Comparison of ENCODE assay signal across 20 mouse cellular contexts in the genomic region with DNA sequence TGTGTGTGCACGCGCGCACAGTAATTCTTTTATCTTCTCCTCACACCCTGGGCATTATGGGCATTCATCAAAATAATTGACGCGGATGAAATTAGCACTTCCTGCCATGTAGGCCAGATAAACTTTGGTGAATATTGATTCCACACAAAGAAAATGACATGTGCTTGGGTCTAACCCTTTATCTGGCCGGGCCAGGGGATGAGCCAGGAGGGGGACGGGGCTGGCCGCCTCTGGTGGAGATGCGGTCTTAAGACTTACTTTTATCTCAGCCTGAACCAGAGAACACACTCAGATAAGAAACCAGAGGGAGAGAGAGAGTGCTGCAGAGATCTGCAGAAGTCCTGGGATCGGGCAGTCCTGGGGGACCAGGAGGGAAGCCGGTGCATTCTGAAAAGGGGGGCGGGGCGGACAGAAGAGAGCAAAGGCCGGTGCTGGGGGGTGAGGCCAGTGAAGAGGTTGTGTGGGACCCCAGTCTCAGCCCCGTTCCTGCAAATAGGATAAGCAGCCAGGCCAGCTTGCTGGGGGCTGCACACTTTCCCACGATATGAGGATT.
DNase-seq lines count a peak whose midpoint lies in the region; ATAC-seq and TF ChIP-seq lines count a peak whose summit lies in the region.
"Had no signal": no experiment of that assay in that cellular context is flagged by ENCODE, and none has a peak within 500 bp of the region (broad histone marks: within the 10 kb centered on the region; RNA-seq: fewer than 3 reads in every experiment).

No protein-coding gene starts in this region.

- TF ChIP-seq EP300 in MEL (IDR thresholded peaks at IDR 0.05; ENCODE audit: low read depth in 1 of 2, low read length in 2 of 2) = no peak

- no peaks in the 10 kb centered on the region for H3K79me2 ChIP-seq in MEL (ENCODE audit: control insufficient read depth, insufficient read depth, low read length, poor library complexity)

- peak; percentile 3 for DNase-seq in MEL (ENCODE audit: low read depth, low spot score)
- DNase-seq in limb, embryonic 10.5 days (ENCODE audit: low spot score) = no peak
- no peak for DNase-seq in lung, postnatal 10 days
- DNase-seq in gastrocnemius, adult 2 months = no peak
- DNase-seq: adrenal gland, postnatal 36 days; cerebellum, adult 11 months; cerebellum, postnatal 10 days; kidney, adult 11 months; kidney, postnatal 36 days; lung, adult 2 months had no signal

- TF ChIP-seq RAD21 in MEL (IDR thresholded peaks at IDR 0.05; ENCODE audit: low read depth, low read length) = no peak

- peaks cover 13% of the 10 kb centered on the region for H3K4me1 ChIP-seq in hindbrain, embryonic 12.5 days
- H3K4me1 ChIP-seq in hindbrain, embryonic 16.5 days (ENCODE audit: control insufficient read depth, insufficient read depth, low read depth, low read length) = peaks cover 7% of the 10 kb centered on the region
- no peaks in the 10 kb centered on the region for H3K4me1 ChIP-seq in MEL (ENCODE audit: control insufficient read depth in 1 of 2, insufficient read depth in 2 of 2, low read length in 2 of 2)
- peaks cover 24% of the 10 kb centered on the region for H3K4me1 ChIP-seq in midbrain, embryonic 13.5 days (replicated peaks)
- peaks cover 9% of the 10 kb centered on the region for H3K4me1 ChIP-seq in limb, embryonic 10.5 days
- H3K4me1 ChIP-seq: limb, embryonic 15.5 days had no signal

- no peak for TF ChIP-seq POLR2A in MEL (IDR thresholded peaks at IDR 0.05; ENCODE audit: control insufficient read depth in 1 of 2, insufficient read depth in 1 of 2, low read depth in 1 of 2, low read length in 2 of 2, poor library complexity in 1 of 2)

- H3K9me3 ChIP-seq in hindbrain, embryonic 12.5 days (replicated peaks) = 0 out of 2 replicates have a peak, but pooled peaks cover 2% of the 10 kb centered on the region
- H3K9me3 ChIP-seq in hindbrain, embryonic 16.5 days (ENCODE audit: control insufficient read depth, low read length) = peaks cover 7% of the 10 kb centered on the region
- H3K9me3 ChIP-seq in MEL (replicated peaks; ENCODE audit: insufficient read depth, low read length) = no peaks in the 10 kb centered on the region
- 0 out of 2 replicates have a peak, but pooled peaks cover 3% of the 10 kb centered on the region for H3K9me3 ChIP-seq in midbrain, embryonic 13.5 days
- H3K9me3 ChIP-seq in limb, embryonic 10.5 days (replicated peaks) = no peaks in the 10 kb centered on the region
- H3K9me3 ChIP-seq: kidney, embryonic 15.5 days; limb, embryonic 15.5 days had no signal

- H3K4me2 ChIP-seq in hindbrain, embryonic 12.5 days (replicated peaks) = no peak overlapping the region
- H3K4me2 ChIP-seq in hindbrain, embryonic 16.5 days (ENCODE audit: low read length) = no peak overlapping the region
- H3K4me2 ChIP-seq in midbrain, embryonic 13.5 days (replicated peaks) = no peak overlapping the region
- H3K4me2 ChIP-seq: embryonic facial prominence, embryonic 12.5 days; kidney, embryonic 15.5 days; limb, embryonic 15.5 days; neural tube, embryonic 13.5 days had no signal

- H3K9ac ChIP-seq in hindbrain, embryonic 12.5 days = peak overlapping the region; percentile 14; the same call in 1 of the 2 replicates
- no peak overlapping the region for H3K9ac ChIP-seq in hindbrain, embryonic 16.5 days (ENCODE audit: low read depth, low read length)
- no peak overlapping the region for H3K9ac ChIP-seq in MEL (ENCODE audit: control insufficient read depth, low read depth, low read length, poor library complexity, severe bottlenecking)
- H3K9ac ChIP-seq in midbrain, embryonic 13.5 days (replicated peaks) = 0 out of 2 replicates have a peak overlapping the region, but pooled peaks have one; percentile 28
- H3K9ac ChIP-seq: embryonic facial prominence, embryonic 12.5 days; kidney, embryonic 15.5 days; limb, embryonic 15.5 days; neural tube, embryonic 13.5 days had no signal

- H3K27ac ChIP-seq in hindbrain, embryonic 12.5 days = peak overlapping the region; percentile 32
- no peak overlapping the region for H3K27ac ChIP-seq in hindbrain, embryonic 16.5 days (ENCODE audit: low read depth, low read length)
- no peak overlapping the region for H3K27ac ChIP-seq in MEL (ENCODE audit: control insufficient read depth, low read depth, low read length)
- peak overlapping the region; percentile 70 for H3K27ac ChIP-seq in midbrain, embryonic 13.5 days
- H3K27ac ChIP-seq in limb, embryonic 10.5 days = no peak overlapping the region
- no peak overlapping the region for H3K27ac ChIP-seq in gastrocnemius, adult 2 months
- H3K27ac ChIP-seq: embryonic facial prominence, embryonic 12.5 days; kidney, embryonic 15.5 days; limb, embryonic 15.5 days; neural tube, embryonic 13.5 days had no signal

- no peak overlapping the region for H3K4me3 ChIP-seq in hindbrain, embryonic 12.5 days
- H3K4me3 ChIP-seq in hindbrain, embryonic 16.5 days (ENCODE audit: low read length) = no peak overlapping the region
- H3K4me3 ChIP-seq in MEL (ENCODE audit: control insufficient read depth in 1 of 2, insufficient read depth in 1 of 2, low read depth in 2 of 2, low read length in 2 of 2) = no peak overlapping the region
- H3K4me3 ChIP-seq in midbrain, embryonic 13.5 days (replicated peaks) = no peak overlapping the region
- H3K4me3 ChIP-seq in limb, embryonic 10.5 days = no peak overlapping the region
- H3K4me3 ChIP-seq in gastrocnemius, adult 2 months = no peak overlapping the region
- H3K4me3 ChIP-seq: embryonic facial prominence, embryonic 12.5 days; kidney, embryonic 15.5 days; limb, embryonic 15.5 days; megakaryocyte, embryonic 14.5 days; neural tube, embryonic 13.5 days had no signal

- ATAC-seq in hindbrain, embryonic 12.5 days (ENCODE audit: low FRiP score) = no peak
- no peak for ATAC-seq in hindbrain, embryonic 16.5 days
- 0 out of 2 replicates have a peak, but pooled peaks have one; percentile 5 for ATAC-seq in common myeloid progenitor, adult 5-6 weeks (replicated peaks; ENCODE audit: low read depth, poor library complexity, severe bottlenecking)
- peak; percentile 74 for ATAC-seq in midbrain, embryonic 13.5 days
- ATAC-seq: forebrain, embryonic 16.5 days had no signal

- peaks cover 69% of the 10 kb centered on the region for H3K27me3 ChIP-seq in hindbrain, embryonic 12.5 days
- H3K27me3 ChIP-seq in hindbrain, embryonic 16.5 days (replicated peaks; ENCODE audit: control insufficient read depth, insufficient read depth, low read length) = peaks cover 4% of the 10 kb centered on the region; the same call in 1 of the 2 replicates
- H3K27me3 ChIP-seq in MEL (ENCODE audit: control insufficient read depth in 1 of 2, insufficient read depth in 2 of 2, low read length in 2 of 2) = no peaks in the 10 kb centered on the region
- H3K27me3 ChIP-seq in midbrain, embryonic 13.5 days = peaks cover 72% of the 10 kb centered on the region
- H3K27me3 ChIP-seq in limb, embryonic 10.5 days (ENCODE audit: low read depth, poor library complexity, severe bottlenecking) = peaks cover 67% of the 10 kb centered on the region

- 39% methylated on average over 16 of the region's 16 CpGs for WGBS in hindbrain, embryonic 12.5 days
- WGBS in hindbrain, embryonic 16.5 days = 39% methylated on average over 16 of the region's 16 CpGs
- WGBS in midbrain, embryonic 13.5 days = 30% methylated on average over 16 of the region's 16 CpGs
- 54% methylated on average over 15 of the region's 16 CpGs for WGBS in limb, embryonic 10.5 days

- TF ChIP-seq CTCF in MEL (IDR thresholded peaks at IDR 0.05 in 2 of 3, conservative IDR thresholded peaks at IDR 0.05 in 1 of 3; ENCODE audit: control insufficient read depth in 1 of 3, insufficient read depth in 1 of 3, low read depth in 2 of 3, low read length in 3 of 3, poor library complexity in 1 of 3, severe bottlenecking in 1 of 3) = no peak
- no peak for TF ChIP-seq CTCF in gastrocnemius, adult 2 months (IDR thresholded peaks at IDR 0.05)

- H3K36me3 ChIP-seq in hindbrain, embryonic 12.5 days = no peaks in the 10 kb centered on the region
- no peaks in the 10 kb centered on the region for H3K36me3 ChIP-seq in hindbrain, embryonic 16.5 days (ENCODE audit: control insufficient read depth, insufficient read depth, low read length)
- H3K36me3 ChIP-seq in MEL (ENCODE audit: control insufficient read depth in 1 of 2, insufficient read depth in 2 of 2, low read length in 2 of 2) = no peaks in the 10 kb centered on the region
- no peaks in the 10 kb centered on the region for H3K36me3 ChIP-seq in midbrain, embryonic 13.5 days
- H3K36me3 ChIP-seq in limb, embryonic 10.5 days = no peaks in the 10 kb centered on the region
- H3K36me3 ChIP-seq: embryonic facial prominence, embryonic 12.5 days; kidney, embryonic 15.5 days; limb, embryonic 15.5 days; neural tube, embryonic 13.5 days had no signal

- intact Hi-C loops in gastrocnemius, adult 2 months (cut with DNase I) = no loop called here

TF ChIP-seq in MEL, 35 proteins besides CTCF, POLR2A, EP300 and RAD21:
- no peak for TF ChIP-seq JUND (IDR thresholded peaks at IDR 0.05; ENCODE audit: low read depth, low read length)
- peak; percentile 53 for TF ChIP-seq TAL1 (IDR thresholded peaks at IDR 0.05; ENCODE audit: low read length)

Comparison
In these comparisons a context has a peak if more than half of its experiments do, and no peak if none do; other contexts are left out.
1. H3K27ac ChIP-seq: peak in hindbrain, embryonic 12.5 days (single experiment) and midbrain, embryonic 13.5 days (single experiment); none in hindbrain, embryonic 16.5 days (single experiment), MEL (single experiment), limb, embryonic 10.5 days (single experiment) and gastrocnemius, adult 2 months (single experiment).
2. H3K9ac ChIP-seq: peak in hindbrain, embryonic 12.5 days (single experiment) and midbrain, embryonic 13.5 days (single experiment); none in hindbrain, embryonic 16.5 days (single experiment) and MEL (single experiment).
3. ATAC-seq: peak in common myeloid progenitor, adult 5-6 weeks (single experiment) and midbrain, embryonic 13.5 days (single experiment); none in hindbrain, embryonic 12.5 days (single experiment) and hindbrain, embryonic 16.5 days (single experiment).